Mouse (Mus musculus) frontal cortex, adult (tissue): ENCODE data around the gene Lingo1.

Experiments
- ATAC-seq: cut with Nextera tagmentation; 2 replicates; pipeline ENCODE4 v1.9.2; 2017; ENCODE audit warnings: mild to moderate bottlenecking, moderate library complexity, mixed read lengths; ENCODE audit not compliant: low TSS enrichment

Lingo1 gene

DNA sequence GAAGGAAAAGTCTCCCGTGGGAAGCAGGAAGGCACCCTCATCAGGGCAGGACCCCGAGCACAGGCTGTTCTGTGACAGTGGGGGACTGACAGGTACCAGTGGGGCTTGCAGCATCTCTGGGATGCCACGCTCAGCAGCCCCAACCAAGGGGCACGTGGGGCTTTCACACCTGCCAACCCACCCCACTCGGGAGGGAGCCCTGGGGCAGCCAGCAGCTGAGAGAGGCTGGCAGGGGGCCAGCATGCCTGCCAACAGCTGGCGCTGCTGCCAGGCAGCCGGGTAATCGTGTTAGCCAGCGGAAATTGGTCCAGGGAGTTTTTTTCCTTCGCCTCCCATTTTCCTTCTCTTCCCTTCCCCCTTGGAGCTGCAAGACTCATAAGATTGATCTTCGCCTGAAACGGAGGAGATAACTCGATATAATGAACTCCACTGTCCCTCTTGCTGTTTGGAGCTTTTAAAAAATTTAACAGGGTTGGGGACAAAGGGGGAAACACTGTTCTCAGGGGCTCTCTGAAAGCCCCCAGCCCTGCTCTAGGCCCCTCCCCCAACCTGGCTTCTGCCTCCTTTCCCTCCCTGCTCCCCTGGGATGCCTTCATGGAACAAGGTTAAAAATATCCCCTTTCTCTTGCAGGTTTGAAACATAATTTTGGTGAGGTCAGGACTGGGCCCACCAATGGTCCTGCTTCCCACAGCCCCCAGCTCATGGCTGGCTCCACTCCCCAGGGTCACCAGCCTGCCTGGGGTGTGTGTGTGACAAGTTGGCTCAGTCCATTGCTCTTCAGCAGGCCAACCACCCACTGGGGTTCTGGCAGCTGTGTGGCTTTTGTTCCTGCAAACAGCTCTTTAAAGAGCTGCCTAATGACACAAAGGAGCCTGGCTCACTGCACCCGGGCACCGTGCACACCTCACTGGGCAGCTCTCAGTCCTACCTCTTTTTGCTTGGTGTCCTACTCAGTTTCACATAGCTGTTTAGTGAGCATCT is 68.3 kb downstream of the Lingo1 start:
- no peak for ATAC-seq

DNA sequence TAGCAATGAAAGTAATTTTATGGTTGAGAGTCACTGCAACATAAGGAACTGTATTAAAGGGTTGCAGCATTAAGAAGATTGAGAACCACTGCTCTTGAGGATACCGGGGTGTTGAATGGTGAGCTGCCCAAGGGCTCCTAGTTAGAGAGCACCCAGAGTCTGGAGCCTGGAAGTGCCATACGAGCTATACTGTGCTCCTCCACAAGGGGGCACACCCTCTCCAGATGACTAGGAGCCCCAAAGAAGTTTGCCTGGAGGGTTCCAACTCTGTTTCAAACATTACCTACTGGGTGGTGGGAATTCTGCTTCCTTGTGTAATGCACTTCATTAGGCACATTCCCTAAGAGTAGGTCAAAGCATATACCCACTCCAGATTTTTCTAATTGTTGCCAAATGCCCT is 70.5 kb downstream of the Lingo1 start:
- ATAC-seq: peak; percentile 41; the same call in 1 of the 2 replicates

DNA sequence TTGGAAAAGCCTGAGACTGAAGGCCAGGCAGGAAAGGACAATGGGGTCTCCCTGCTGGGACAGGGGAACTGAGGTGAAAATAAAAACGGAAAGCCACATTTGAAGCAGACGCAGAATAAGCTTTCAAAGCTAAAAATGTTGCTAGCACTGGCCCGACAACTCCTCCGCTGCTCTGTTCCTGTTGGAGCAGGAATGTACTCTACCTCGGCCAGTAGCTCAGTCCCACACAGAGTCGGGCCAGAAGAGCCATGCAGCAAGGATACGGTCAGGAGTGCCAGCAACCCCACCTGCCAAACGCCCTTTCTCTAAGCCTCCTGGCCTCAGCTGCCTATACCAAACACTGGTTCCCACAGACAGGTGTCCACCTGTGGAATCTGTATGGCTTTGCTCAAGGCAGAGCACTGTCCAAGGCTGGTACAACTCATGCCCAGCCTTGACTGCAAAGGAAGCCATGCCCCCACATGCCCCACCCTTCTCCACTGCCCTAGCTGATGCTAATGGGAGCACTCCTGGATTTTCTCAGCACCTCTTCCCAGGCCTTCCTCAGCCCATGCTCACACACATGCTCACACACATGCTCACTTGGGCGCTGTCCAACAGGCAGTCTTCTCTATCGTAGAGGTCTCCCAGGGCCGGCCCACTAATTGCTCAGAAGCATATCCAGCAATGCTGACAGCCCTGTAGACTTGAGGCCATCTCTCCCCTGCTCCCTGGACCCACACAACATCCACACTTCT is 74.0 kb downstream of the Lingo1 start:
- peak; percentile 48 for ATAC-seq

- peak; percentile 24; the same call in 1 of the 2 replicates for ATAC-seq
Observed at GRCm38 (mm10) chr9:56718984-56719383, 77.3 kb downstream of the Lingo1 start.

DNA sequence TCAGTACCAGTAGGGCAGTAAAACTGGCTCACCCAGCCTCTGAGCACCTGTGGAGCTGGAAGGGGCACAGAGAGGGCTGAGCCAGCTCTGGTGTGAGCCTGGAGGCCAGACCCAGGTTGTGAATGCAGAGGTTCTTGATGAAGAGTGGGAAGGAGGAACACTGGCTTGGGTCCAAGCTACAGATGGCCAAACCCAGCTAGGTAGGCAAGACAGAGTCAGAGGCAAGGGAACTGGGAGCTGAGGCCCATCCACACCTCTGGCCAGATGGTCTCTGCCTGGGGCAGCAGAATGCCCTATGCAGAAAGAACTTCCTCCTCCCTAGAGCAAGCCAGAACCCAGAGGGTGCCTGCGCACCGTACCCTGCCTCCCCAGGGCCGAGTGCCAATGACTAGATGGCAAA is 79.7 kb downstream of the Lingo1 start:
- no peak for ATAC-seq

DNA sequence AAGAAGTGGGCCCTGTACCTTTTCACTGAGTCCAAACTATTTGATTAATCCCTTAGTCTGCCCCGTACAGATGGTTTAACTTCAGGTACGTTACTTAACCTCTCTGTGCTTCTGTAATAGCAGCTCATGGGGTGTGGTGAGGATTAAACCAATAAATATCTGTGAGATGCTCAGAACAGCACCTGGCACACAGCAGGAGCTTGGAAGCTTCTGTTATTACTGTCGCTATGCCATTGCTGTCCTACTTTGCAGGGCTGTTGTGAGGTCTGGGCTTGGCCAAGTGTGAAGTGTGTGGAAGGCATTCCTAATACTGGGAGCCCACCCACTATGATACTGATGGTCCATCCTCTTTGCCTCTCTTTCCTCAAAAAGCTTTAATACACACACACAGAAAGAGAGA is 80.2 kb downstream of the Lingo1 start:
- no peak for ATAC-seq

GRCm38 (mm10) chr9:56714391-56714790 is 81.9 kb downstream of the Lingo1 start:
- no peak for ATAC-seq

- peak; percentile 78 for ATAC-seq
Observed at GRCm38 (mm10) chr9:56712667-56713369, 83.5 kb downstream of the Lingo1 start.

DNA sequence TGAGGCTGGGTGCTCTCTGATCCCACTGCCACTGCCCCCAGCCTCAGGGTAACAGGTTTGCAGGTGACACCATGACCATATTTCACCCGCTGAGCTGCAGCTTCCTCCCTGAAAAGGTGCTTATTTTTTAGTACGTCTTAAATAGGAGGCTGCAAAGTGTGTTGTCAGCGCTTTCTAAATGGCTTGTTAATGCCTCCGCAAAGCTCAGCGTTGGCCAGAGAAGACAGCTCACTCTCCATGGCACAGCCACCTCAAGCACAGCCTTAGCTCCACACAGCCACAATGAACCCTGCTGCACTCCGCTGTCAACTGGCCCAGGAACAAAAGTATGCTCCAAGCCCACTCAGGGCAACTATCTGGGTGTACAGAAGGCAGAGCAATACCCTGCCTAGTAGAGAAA is 85.3 kb downstream of the Lingo1 start:
- peak; percentile 25; the same call in 1 of the 2 replicates for ATAC-seq

- no peak for ATAC-seq
Observed at GRCm38 (mm10) chr9:56706482-56707085, 89.7 kb downstream of the Lingo1 start.

GRCm38 (mm10) chr9:56701394-56701793 is 94.9 kb downstream of the Lingo1 start:
- ATAC-seq: 0 out of 2 replicates have a peak, but pooled peaks have one; percentile 1

- ATAC-seq: no peak
Observed at GRCm38 (mm10) chr9:56700866-56701265, 95.4 kb downstream of the Lingo1 start.

DNA sequence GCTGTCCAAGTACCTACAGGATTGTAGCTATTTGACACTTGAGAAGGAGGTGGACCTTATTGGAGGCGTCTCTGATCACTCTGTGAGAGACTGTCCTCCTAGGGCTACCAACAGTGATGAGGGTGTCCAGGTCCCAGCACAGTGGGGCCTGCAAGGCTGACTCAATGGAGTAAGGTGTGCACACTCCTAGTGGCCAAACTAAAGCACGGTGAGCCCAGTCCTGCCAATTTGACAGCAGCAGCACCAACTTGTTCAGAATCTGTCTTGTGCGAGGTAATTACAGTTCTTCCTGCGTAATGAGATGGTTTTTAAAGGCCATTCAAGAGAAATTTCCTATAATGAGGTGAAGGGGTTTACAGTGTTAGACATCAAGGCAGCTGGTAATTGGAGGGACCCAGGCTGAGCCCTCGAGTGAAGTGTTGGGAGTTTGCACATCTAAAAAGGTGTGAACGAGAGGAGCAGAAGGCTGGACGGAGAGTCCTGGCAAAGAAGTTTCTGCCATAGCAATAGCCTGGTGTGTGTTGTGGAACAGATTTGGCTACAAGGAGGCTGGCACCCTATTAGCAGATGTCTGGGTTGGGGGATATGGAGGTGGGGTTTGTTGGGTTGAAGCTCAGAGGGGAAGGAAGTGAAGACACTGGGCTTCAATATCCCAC is 97.4 kb downstream of the Lingo1 start:
- ATAC-seq: no peak

- peak; percentile 73 for ATAC-seq
Observed at GRCm38 (mm10) chr9:56694079-56694478, 102.2 kb downstream of the Lingo1 start.

GRCm38 (mm10) chr9:56691226-56691625 is 105.0 kb downstream of the Lingo1 start:
- ATAC-seq: no peak

GRCm38 (mm10) chr9:56690679-56691078 is 105.6 kb downstream of the Lingo1 start:
- no peak for ATAC-seq

GRCm38 (mm10) chr9:56687490-56687889 is 108.8 kb downstream of the Lingo1 start:
- ATAC-seq: peak; percentile 35

GRCm38 (mm10) chr9:56687145-56687477 is 109.2 kb downstream of the Lingo1 start:
- ATAC-seq: no peak

- ATAC-seq: peak; percentile 81
Observed at GRCm38 (mm10) chr9:56686339-56687144, 109.7 kb downstream of the Lingo1 start.

DNA sequence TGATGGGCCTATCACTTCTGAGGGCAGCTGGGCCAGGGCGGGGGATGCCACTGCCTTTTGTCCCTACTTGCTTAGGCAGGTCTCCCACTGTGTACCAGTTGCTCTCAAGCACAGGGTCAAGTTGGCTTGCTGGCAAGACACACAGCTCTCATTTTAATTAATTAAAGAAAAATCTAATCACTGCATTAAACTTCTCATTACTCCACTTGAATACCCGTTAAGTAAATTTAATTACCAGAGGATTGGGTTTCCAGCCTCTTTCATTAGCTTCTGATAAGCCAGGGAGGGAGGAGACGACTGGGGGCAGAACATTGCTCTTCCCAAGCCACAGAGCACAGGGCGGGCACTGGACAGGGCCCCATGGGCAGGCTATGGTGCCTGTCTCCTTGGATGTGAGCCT is 113.4 kb downstream of the Lingo1 start:
- ATAC-seq: no peak
